In genomic region chr9:123112805-123113521, GRCm38 (mm10) we compare ENCODE assay signal across 8 mouse cellular contexts. TPM values are rescaled to one million over a fixed set of nuclear protein-coding genes. Genes with fewer than 3 reads are reported as not detected.
A peak's percentile ranks its signal among the peaks of the same experiment; 100 is the strongest.
DNase-seq lines count a peak whose midpoint lies in the region; ATAC-seq and TF ChIP-seq lines count a peak whose summit lies in the region.

TSS of gene Zdhhc3 (minus strand) at chr9:123113205.
TSS of gene Exosc7 (plus strand) at chr9:123113215.

- TF ChIP-seq RAD21 in CH12.LX (IDR thresholded peaks at IDR 0.05; ENCODE audit: low read depth, low read length), result no peak

- peaks cover 9 to 57% of the 10 kb centered on the region in 2 experiments for H3K36me3 ChIP-seq in CH12.LX (replicated peaks in 1 of 2; ENCODE audit: control insufficient read depth in 1 of 2, insufficient read depth in 1 of 2, low read length in 1 of 2)
- H3K36me3 ChIP-seq in forebrain, embryonic 12.5 days (replicated peaks), result peaks cover 7% of the 10 kb centered on the region
- H3K36me3 ChIP-seq in heart, postnatal 0 days (replicated peaks; ENCODE audit: control insufficient read depth, insufficient read depth, low read length), result peaks cover 11% of the 10 kb centered on the region; the same call in 1 of the 2 replicates
- H3K36me3 ChIP-seq in liver, embryonic 16.5 days (ENCODE audit: control insufficient read depth, insufficient read depth), result no peaks in the 10 kb centered on the region
- H3K36me3 ChIP-seq in neural tube, embryonic 13.5 days, result peaks cover 13% of the 10 kb centered on the region
- H3K36me3 ChIP-seq in testis, adult 2 months (ENCODE audit: control insufficient read depth, insufficient read depth, low read length), result no peaks in the 10 kb centered on the region

- peak within 1 kb of the TSS; percentile 85 for H3K27ac ChIP-seq in CH12.LX (ENCODE audit: insufficient read depth, low read depth)
- peak within 1 kb of the TSS; percentile 96 for H3K27ac ChIP-seq in forebrain, embryonic 12.5 days
- H3K27ac ChIP-seq in heart, postnatal 0 days (ENCODE audit: low read depth), result peak within 1 kb of the TSS; percentile 93
- H3K27ac ChIP-seq in liver, embryonic 16.5 days (ENCODE audit: low read length), result peak within 1 kb of the TSS; percentile 88
- peak within 1 kb of the TSS; percentile 94 for H3K27ac ChIP-seq in neural tube, embryonic 13.5 days (replicated peaks)
- H3K27ac ChIP-seq in testis, adult 2 months (ENCODE audit: control insufficient read depth, insufficient read depth, low read depth, low read length), result peak within 1 kb of the TSS; percentile 19

- dilution Hi-C loops in CH12.LX (cut with MboI; ENCODE audit: extremely low pct_ligation_motif_present, extremely low pct_unique_long_range_greater_than_20kb, low sequenced_read_pairs), result no loop called here

- no peak for TF ChIP-seq EP300 in CH12.LX (IDR thresholded peaks at IDR 0.05; ENCODE audit: low read length)
- no peak for TF ChIP-seq EP300 in heart, postnatal 0 days (IDR thresholded peaks at IDR 0.05; ENCODE audit: low read depth)

- peak within 1 kb of the TSS; percentile 87 for H3K9ac ChIP-seq in CH12.LX (ENCODE audit: insufficient read depth, low read depth)
- H3K9ac ChIP-seq in forebrain, embryonic 12.5 days, result peak within 1 kb of the TSS; percentile 96
- peak within 1 kb of the TSS; percentile 90 for H3K9ac ChIP-seq in heart, postnatal 0 days (replicated peaks; ENCODE audit: low read depth, low read length)
- H3K9ac ChIP-seq in liver, embryonic 16.5 days (ENCODE audit: low read depth, low read length), result peak within 1 kb of the TSS; percentile 89
- peak within 1 kb of the TSS; percentile 94 for H3K9ac ChIP-seq in neural tube, embryonic 13.5 days

- peaks cover 54% of the 10 kb centered on the region for H3K79me2 ChIP-seq in CH12.LX (replicated peaks; ENCODE audit: control insufficient read depth, extremely low read depth, insufficient read depth, poor library complexity, severe bottlenecking)

- H3K4me2 ChIP-seq in CH12.LX (ENCODE audit: insufficient read depth, low read depth, poor library complexity, severe bottlenecking), result peak within 1 kb of the TSS; percentile 90
- H3K4me2 ChIP-seq in forebrain, embryonic 12.5 days, result peak within 1 kb of the TSS; percentile 92
- peak within 1 kb of the TSS; percentile 98 for H3K4me2 ChIP-seq in heart, postnatal 0 days (ENCODE audit: low read depth, low read length)
- peak within 1 kb of the TSS; percentile 88 for H3K4me2 ChIP-seq in liver, embryonic 16.5 days (ENCODE audit: low read depth, low read length)
- H3K4me2 ChIP-seq in neural tube, embryonic 13.5 days, result peak within 1 kb of the TSS; percentile 79

- ATAC-seq in forebrain, embryonic 12.5 days (ENCODE audit: low FRiP score), result peak; percentile 96
- peak; percentile 95 for ATAC-seq in heart, postnatal 0 days (ENCODE audit: insufficient read depth, low read depth)
- peak; percentile 95 for ATAC-seq in liver, embryonic 16.5 days (ENCODE audit: low read depth)
- ATAC-seq in neural tube, embryonic 13.5 days (ENCODE audit: low read depth), result peak; percentile 95

- H3K9me3 ChIP-seq in CH12.LX (replicated peaks; ENCODE audit: low read length), result no peaks in the 10 kb centered on the region
- no peaks in the 10 kb centered on the region for H3K9me3 ChIP-seq in forebrain, embryonic 12.5 days
- no peaks in the 10 kb centered on the region for H3K9me3 ChIP-seq in heart, postnatal 0 days (replicated peaks; ENCODE audit: control insufficient read depth, low read length)
- H3K9me3 ChIP-seq in liver, embryonic 16.5 days (replicated peaks; ENCODE audit: control insufficient read depth, low read length), result no peaks in the 10 kb centered on the region
- H3K9me3 ChIP-seq in neural tube, embryonic 13.5 days, result no peaks in the 10 kb centered on the region

- peak; percentile 91 for TF ChIP-seq POLR2A in CH12.LX (IDR thresholded peaks at IDR 0.05; ENCODE audit: low read depth, low read length)
- TF ChIP-seq POLR2A in testis, adult 2 months (IDR thresholded peaks at IDR 0.05; ENCODE audit: control insufficient read depth, low read depth, low read length), result peak; percentile 78

- DNase-seq in CH12.LX (ENCODE audit: extremely low read depth), result peak; percentile 83
- DNase-seq in c-Kit-positive CD71-positive TER-119-negative erythroid progenitor cells, embryonic 14.5 days (ENCODE audit: low read depth), result peak; percentile 74
- peak; percentile 83 for DNase-seq in heart, postnatal 0 days (ENCODE audit: low spot score)
- DNase-seq in kidney, postnatal 4 days, result peak; percentile 90 to 94

- in situ Hi-C loops in CH12.LX (cut with MboI; ENCODE audit: low pct_ligation_motif_present, low pct_unique_long_range_greater_than_20kb, low sequenced_read_pairs), result no loop called here

- H3K4me3 ChIP-seq in CH12.LX (replicated peaks in 1 of 3; ENCODE audit: low read depth in 2 of 3, low read length in 2 of 3, poor library complexity in 1 of 3), result peak within 1 kb of the TSS; percentile 91 to 98 (median 93)
- peak within 1 kb of the TSS; percentile 93 for H3K4me3 ChIP-seq in forebrain, embryonic 12.5 days (replicated peaks)
- peak within 1 kb of the TSS; percentile 97 for H3K4me3 ChIP-seq in heart, postnatal 0 days (ENCODE audit: low read depth, low read length)
- H3K4me3 ChIP-seq in liver, embryonic 16.5 days (ENCODE audit: low read depth, low read length), result peak within 1 kb of the TSS; percentile 91
- peak within 1 kb of the TSS; percentile 73 for H3K4me3 ChIP-seq in neural tube, embryonic 13.5 days
- H3K4me3 ChIP-seq in testis, adult 2 months (ENCODE audit: control insufficient read depth, low read depth, low read length), result peak within 1 kb of the TSS; percentile 75

- TF ChIP-seq CTCF in CH12.LX (conservative IDR thresholded peaks at IDR 0.05 in 1 of 2, IDR thresholded peaks at IDR 0.05 in 1 of 2; ENCODE audit: low read depth in 2 of 2, low read length in 2 of 2), result no peak
- TF ChIP-seq CTCF in heart, postnatal 0 days (IDR thresholded peaks at IDR 0.05; ENCODE audit: low read depth), result no peak
- no peak for TF ChIP-seq CTCF in testis, adult 2 months (IDR thresholded peaks at IDR 0.05; ENCODE audit: control insufficient read depth, insufficient read depth, insufficient replicate concordance, low read depth, low read length)

- no peaks in the 10 kb centered on the region for H3K27me3 ChIP-seq in CH12.LX (replicated peaks)
- no peaks in the 10 kb centered on the region for H3K27me3 ChIP-seq in forebrain, embryonic 12.5 days
- H3K27me3 ChIP-seq in heart, postnatal 0 days (ENCODE audit: control insufficient read depth, insufficient read depth, low read length), result no peaks in the 10 kb centered on the region
- no peaks in the 10 kb centered on the region for H3K27me3 ChIP-seq in liver, embryonic 16.5 days (ENCODE audit: control insufficient read depth, insufficient read depth, low read depth, low read length)
- no peaks in the 10 kb centered on the region for H3K27me3 ChIP-seq in neural tube, embryonic 13.5 days
- no peaks in the 10 kb centered on the region for H3K27me3 ChIP-seq in testis, adult 2 months (ENCODE audit: control insufficient read depth, insufficient read depth, low read length)

- under 1% methylated on average over 77 of the region's 79 CpGs for WGBS in forebrain, embryonic 12.5 days
- WGBS in heart, postnatal 0 days, result 0% methylated on average over 71 of the region's 79 CpGs
- under 1% methylated on average over 79 of the region's 79 CpGs for whole genome bisulfite sequencing in liver, embryonic 16.5 days (ENCODE audit: insufficient replicate concordance)
- WGBS in neural tube, embryonic 13.5 days, result under 1% methylated on average over 79 of the region's 79 CpGs

- peaks cover 0 to 48% of the 10 kb centered on the region in 2 experiments; a peak in 2 of 4 replicates for H3K4me1 ChIP-seq in CH12.LX (ENCODE audit: control insufficient read depth in 1 of 2, insufficient read depth in 2 of 2)
- peaks cover 20% of the 10 kb centered on the region for H3K4me1 ChIP-seq in forebrain, embryonic 12.5 days
- H3K4me1 ChIP-seq in heart, postnatal 0 days (ENCODE audit: control insufficient read depth, insufficient read depth), result peaks cover 17% of the 10 kb centered on the region
- H3K4me1 ChIP-seq in liver, embryonic 16.5 days (ENCODE audit: control insufficient read depth, low read depth, low read length), result peaks cover 26% of the 10 kb centered on the region
- H3K4me1 ChIP-seq in neural tube, embryonic 13.5 days (replicated peaks), result peaks cover 33% of the 10 kb centered on the region
- peaks cover 3% of the 10 kb centered on the region for H3K4me1 ChIP-seq in testis, adult 2 months (ENCODE audit: control insufficient read depth, insufficient read depth, low read length)

TF ChIP-seq in CH12.LX, 34 proteins besides CTCF, POLR2A, EP300 and RAD21 (continues in another document):
- TF ChIP-seq IRF4 (IDR thresholded peaks at IDR 0.05; ENCODE audit: low read depth, low read length) (peak; percentile 53; the same call in 1 of the 2 replicates), MYC (IDR thresholded peaks at IDR 0.05; ENCODE audit: low read depth, low read length) (peak; percentile 57), MXI1 (IDR thresholded peaks at IDR 0.05; ENCODE audit: low read depth, low read length) (peak; percentile 90), SIN3A (IDR thresholded peaks at IDR 0.05; ENCODE audit: low read length) (peak; percentile 97), ZC3H11A (IDR thresholded peaks at IDR 0.05; ENCODE audit: low read depth, low read length) (no peak), SMC3 (IDR thresholded peaks at IDR 0.05; ENCODE audit: low read depth, low read length) (no peak)

RNA-seq across cellular contexts. Expression of gene Zdhhc3, which starts in this region (rescaled TPM):
- total RNA-seq in CH12.LX (2012; rRNA removed), result 37.2 and 45.1 TPM in 2 replicates
- total RNA-seq in CH12.LX (2014; rRNA removed), result 61.2 and 62.6 TPM in 2 replicates
- 61.4 and 74.4 TPM in 2 replicates for polyA plus RNA-seq in CH12.LX (2012; ENCODE audit: insufficient read length, low read depth)
- polyA plus RNA-seq in forebrain, embryonic 12.5 days (2016; fragmentation: Nextera tagmentation; extraction: Ambion mirVana), result 82.2 and 83.4 TPM in 2 replicates
- total RNA-seq in heart, postnatal 0 days (2014; rRNA removed; ENCODE audit: low replicate concordance), result 51.7 and 73.5 TPM in 2 replicates
- 33.4 and 35.7 TPM in 2 replicates for polyA plus RNA-seq in heart, postnatal 0 days (2015; fragmentation: Nextera tagmentation; extraction: Ambion mirVana)
- polyA plus RNA-seq in liver, embryonic 16.5 days (2015; fragmentation: Nextera tagmentation; extraction: Ambion mirVana), result 26.3 and 27.6 TPM in 2 replicates
- 74.5 and 78.1 TPM in 2 replicates for polyA plus RNA-seq in neural tube, embryonic 13.5 days (2015; fragmentation: Nextera tagmentation; extraction: Ambion mirVana)
- polyA plus RNA-seq in testis, adult 2 months (2012; rRNA removed), result 20.6 and 24.7 TPM in 2 replicates

RNA-seq across cellular contexts. Expression of gene Exosc7, which starts in this region (rescaled TPM):
- total RNA-seq in CH12.LX (2012; rRNA removed) (135 and 154 TPM in 2 replicates), CH12.LX (2014; rRNA removed) (139 and 144 TPM in 2 replicates)
- 143 and 184 TPM in 2 replicates for polyA plus RNA-seq in CH12.LX (2012; ENCODE audit: insufficient read length, low read depth)
- polyA plus RNA-seq in forebrain, embryonic 12.5 days (2016; fragmentation: Nextera tagmentation; extraction: Ambion mirVana), result 111 and 116 TPM in 2 replicates
- 20.2 and 29.5 TPM in 2 replicates for total RNA-seq in heart, postnatal 0 days (2014; rRNA removed; ENCODE audit: low replicate concordance)
- 45.6 and 49.7 TPM in 2 replicates for polyA plus RNA-seq in heart, postnatal 0 days (2015; fragmentation: Nextera tagmentation; extraction: Ambion mirVana)
- polyA plus RNA-seq in liver, embryonic 16.5 days (2015; fragmentation: Nextera tagmentation; extraction: Ambion mirVana), result 63.6 and 67.5 TPM in 2 replicates
- polyA plus RNA-seq in neural tube, embryonic 13.5 days (2015; fragmentation: Nextera tagmentation; extraction: Ambion mirVana), result 69.4 and 81.3 TPM in 2 replicates
- polyA plus RNA-seq in testis, adult 2 months (2012; rRNA removed), result 15.3 and 20.3 TPM in 2 replicates

Comparison
In these comparisons a context has a peak if more than half of its experiments do, and no peak if none do; other contexts are left out.
1. Peak in every context shown above with its lines: DNase-seq, ATAC-seq, H3K4me3 ChIP-seq and H3K27ac ChIP-seq.
2. H3K27ac ChIP-seq: peak in every context shown above with its lines; median percentile 96 in forebrain, embryonic 12.5 days; 94 in neural tube, embryonic 13.5 days; 93 in heart, postnatal 0 days; 88 in liver, embryonic 16.5 days; 85 in CH12.LX; 19 in testis, adult 2 months.